Mouse (Mus musculus): ENCODE results near the gene Hyls1.
"Not testable (repeated sequence)": the region's sequence is repeated elsewhere in the genome, so short reads cannot be mapped to it uniquely, and the experiment has no call there.

The Hyls1 gene

DNA sequence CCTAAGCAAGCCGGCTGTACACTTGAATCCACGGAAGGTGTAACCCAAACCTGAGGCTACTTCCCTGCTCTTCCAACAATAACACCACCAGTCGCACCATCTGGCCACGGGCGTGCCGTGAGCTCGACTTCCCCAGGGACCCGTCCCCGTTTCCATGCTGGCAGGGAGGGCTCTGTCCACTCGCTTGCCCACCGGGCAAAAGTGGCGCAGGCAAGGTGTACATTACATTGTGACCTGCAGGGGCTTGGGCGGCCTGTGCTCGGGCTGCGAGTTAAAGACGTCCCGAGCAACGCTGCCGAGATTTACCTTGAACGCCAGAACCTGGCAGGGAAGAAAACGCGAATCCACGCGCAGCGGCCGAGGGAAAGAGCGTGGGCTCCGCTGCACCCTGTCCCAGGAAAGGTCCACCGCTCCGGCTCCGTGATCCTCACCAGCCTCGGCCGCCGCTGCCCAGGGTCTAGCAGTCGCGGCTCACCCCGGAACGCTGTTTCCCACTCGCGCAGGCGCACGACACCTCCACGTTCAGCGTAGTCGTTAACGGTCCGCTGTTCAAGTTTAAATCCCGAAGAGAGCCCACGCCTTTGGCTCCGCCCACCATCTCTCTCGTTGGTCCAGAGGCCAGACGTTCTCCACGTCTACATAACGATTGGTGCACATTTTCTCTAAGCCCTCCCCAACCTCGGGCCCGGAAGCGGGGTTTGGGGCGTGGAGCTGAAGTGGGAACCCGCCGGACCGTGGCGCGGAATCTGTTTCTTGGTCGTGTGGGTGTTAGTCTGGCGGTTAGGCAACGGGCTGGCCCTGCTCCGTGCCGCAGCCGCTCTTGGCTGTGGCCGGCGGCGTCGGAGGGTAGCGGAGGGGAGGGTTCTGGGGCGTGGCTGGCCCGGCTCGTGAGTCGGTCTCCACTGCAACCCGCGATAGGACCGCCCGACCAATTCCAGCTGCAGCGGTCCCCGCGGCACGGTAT is at the start of gene Hyls1, which contains the start of gene Pate2:
Hyls1 (minus strand) TSS at position 828 of the 964 bp plus-strand sequence.
Pate2 (plus strand) TSS at position 714 of the 964 bp plus-strand sequence.
- peak; percentile 95 for DNase-seq

DNA sequence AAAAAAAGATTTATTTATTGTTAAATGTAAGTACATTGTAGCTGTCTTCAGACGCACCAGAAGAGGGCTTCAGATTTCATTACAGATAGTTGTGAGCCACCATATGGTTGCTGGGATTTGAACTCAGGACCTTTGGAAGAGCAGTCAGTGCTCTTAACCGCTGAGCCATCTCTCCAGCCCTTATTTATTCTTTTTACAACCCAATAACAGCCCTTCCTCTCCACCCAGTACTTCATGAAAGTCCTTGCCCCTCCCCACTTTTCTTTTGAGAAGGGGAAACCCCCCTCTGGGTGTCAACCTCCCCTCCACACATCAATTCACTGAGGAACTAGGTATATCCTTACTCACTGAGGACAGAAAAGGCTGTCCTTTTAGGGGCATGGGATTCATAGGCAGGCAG is 46.6 kb upstream of the Hyls1 start:
- not testable (repeated sequence) for DNase-seq

DNA sequence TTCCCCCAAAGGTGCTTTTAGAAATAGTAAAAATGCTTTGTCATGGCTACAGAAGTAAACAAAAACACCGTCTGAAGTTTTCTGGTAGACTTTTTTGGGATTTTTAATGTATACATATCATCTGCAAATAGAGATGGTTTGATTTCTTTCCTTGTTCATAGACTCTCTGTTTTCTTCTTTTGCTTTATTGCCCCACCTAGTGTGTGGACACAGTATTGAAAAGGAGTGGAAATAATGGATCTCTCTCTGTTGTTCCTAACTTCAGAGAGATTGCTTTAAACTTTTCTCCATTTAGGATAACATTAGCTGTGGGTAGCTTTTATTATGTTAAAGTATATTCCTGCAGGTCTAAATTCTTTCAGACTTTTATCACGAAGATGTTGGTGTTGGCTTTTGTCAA is 43.8 kb upstream of the Hyls1 start:
- no peak for DNase-seq

DNA sequence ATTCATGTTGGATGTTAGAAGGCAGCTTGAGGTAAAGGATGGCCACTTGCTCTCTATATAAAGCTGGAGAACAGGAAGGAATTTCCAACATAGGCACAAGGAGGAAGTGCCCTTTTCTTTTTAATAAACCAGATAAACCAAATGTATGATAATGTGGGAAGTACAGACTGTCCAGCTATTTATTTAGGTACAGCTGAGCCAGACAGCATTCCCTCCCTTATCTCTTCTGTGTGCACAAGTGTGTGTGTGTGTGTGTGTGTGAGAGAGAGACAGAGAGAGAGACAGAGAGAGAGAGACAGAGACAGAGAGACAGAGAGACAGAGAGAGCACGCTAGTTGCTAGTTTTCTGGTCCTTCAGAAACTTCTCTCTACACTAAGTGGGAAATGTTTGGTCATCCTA is 41.6 kb upstream of the Hyls1 start, which contains the start of gene Pate4:
Pate4 (minus strand) TSS at position 101 of the 400 bp plus-strand sequence.
- DNase-seq, result no peak

DNA sequence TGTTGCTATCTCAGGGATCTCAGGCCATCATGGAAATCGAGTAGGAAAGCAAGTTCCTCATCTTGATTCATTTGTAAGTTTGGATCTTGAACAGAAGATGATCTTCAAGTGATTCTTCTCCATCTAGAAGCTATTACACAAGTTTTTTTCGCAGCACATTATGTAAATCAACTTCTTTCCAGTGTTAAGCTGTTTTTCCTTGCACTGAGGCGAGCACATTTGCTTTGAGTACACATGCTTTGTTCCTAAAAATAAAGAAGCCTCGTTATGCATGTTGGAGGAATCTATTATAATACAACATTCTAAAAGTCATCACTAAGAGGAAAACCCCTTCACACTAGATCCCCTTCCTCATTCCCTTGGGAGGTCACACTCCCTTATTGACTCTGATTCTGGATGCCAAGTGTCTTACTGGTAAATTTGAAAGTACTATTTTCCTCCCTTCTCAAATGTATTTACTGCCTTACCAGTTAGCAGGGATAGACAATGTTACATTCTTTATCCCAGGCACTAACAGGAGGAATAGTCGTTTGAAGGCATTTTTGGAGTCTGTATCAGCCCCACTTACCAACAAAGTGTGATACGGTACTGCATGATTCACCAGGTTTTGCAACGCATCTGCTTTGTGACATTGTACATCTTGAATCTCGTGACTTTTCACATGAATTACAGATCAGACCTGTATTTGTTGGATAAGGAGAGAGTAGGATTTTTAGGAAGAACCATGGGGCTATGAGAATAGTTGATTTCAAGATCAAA is 37.6 kb upstream of the Hyls1 start:
- DNase-seq, result no peak

DNA sequence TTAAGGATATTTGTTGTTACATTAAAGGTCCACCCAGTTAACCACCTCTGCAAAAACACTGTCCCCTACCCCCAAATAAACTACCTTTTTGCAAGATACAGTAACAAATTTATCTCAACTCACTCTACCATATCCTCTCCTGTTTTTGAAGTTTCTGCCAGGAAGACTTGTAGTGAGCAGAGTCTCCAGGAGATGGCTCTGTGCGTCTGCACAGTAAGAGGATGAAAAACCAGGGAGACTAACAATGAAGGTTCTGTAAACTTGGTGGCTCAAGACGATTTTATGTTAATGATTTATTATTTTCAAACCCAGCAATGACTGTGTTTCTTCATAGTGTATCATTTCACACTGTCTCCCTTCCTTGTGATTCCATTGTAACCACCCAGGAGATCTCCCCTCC is 22.7 kb upstream of the Hyls1 start:
- DNase-seq, result no peak

DNA sequence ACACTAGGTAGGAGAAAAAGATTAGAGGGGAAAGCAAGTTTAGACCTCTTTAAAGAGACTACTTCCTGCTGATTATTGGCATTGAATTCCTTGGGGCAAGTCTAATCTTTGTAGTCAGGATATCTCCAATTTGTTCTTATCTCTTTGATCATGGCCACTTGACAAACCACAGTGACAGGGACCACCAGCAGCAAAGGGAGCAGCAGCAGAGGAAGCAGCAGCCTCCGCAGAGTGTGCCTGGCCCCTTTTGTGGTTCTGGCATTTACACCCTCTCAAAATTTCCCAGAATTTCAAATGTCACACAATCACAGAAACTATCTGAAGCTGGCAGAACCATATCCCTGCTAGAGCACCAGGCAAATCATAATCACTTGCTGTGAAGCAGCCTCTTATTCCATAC is 17.5 kb upstream of the Hyls1 start:
- DNase-seq, result no peak

DNA sequence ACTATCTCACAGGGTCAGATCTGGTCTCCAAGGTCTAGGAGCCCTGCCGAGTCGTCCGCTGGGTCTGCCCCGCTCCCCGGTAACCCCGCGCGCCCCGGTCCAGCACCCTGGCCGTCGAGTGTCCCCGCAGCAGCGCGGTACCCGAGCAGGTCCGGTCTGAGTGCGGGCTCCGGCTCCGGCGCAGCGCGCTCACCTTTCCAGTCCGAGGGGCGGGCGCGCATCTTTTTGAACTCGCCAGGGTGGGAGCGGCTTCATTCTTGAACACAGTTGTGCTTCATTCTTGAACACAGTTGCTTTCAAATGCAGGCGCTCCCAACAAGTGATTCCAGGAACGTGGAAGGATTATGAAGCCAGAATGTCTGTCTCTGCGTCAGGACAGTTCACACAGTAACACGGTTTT is 4.2 kb upstream of the Hyls1 start:
- no peak for DNase-seq

DNA sequence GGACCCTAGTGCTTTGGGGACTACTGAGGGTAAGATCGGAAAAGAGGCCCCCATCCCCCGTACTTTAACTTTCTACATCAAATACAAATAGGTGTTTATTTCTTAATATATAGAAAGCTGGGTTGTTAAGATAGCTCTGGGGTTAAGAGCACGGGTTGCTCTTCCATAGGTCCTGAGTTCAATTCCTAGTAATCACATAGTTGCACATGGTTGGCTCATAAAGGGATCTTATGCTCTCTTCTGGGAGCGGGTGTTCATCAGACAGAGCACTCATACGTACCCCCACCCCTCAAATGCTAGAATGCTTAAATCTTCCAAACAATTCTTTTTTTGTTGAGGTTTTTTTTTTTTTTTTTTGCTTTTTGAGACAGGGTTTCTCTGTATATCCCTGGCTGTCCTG is 465 bp upstream of the Hyls1 start:
- DNase-seq, result no peak

DNA sequence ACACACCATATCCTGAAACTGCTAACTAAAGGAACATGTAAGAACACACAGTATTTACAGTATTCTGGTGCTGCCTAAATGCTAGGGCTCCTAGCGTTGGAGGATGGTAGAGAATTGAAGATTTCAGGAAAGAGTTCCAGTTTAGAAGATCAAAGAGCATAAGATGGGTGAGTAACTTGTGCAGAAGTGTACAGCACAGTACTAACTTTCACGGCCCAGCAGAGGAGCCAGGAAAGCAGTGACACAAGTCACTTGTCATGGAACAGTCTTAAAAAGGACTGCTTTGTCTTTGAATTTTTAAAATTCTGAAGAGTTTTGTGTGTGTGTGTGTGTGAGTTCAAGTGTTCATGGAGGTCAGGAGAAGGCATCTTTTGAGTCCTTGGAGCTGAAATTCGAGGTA is 2.2 kb downstream of the Hyls1 start:
- no peak for DNase-seq

DNA sequence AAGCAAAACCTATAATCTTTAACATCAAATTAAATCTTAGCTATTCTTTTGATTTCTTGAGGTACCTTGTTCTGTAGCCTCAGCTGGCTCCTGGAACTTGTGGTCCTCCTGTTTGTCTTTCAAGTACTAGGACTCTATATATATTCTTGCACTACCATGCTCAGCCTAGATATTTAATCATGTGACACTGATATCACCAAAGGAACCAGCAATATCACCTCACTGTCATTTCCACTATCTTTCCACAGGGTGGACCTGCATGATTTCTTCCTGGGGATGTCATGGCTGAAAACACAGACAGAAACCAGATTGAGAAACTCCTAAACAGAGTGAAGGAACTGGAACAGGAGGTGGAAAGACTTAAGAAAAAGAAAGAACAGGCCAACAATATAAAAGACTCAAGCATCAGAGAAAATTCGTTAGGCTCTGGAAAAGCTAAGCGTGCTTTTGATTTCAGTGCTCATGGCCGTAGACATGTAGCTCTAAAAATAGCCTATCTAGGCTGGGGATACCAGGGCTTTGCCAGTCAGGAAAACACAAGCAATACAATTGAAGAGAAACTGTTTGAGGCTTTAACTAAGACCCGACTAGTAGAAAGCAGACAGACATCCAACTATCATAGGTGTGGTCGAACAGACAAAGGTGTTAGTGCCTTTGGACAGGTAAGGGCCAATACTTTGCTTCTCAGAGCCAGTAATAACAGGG is 5.5 kb downstream of the Hyls1 start:
- DNase-seq, result no peak

DNA sequence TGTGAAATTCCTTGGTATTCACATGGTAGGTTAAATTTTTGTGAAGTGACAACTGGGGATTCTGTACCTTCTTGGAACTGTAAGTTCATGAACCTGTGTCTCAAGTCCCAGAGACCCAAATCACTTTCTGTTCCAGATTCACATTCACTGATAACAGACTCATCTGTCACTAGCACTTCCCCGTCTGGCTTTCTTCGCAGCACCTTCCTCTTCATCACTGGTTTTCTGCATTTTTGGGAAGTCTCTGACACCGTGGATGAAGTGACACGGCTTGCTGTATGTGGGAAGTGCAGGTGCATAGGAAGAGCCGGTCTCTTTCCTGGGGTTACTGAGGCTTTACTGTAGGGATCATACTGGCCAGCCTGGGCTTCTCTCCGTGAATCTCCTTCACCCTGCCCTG is 8.6 kb downstream of the Hyls1 start:
- DNase-seq, result no peak

DNA sequence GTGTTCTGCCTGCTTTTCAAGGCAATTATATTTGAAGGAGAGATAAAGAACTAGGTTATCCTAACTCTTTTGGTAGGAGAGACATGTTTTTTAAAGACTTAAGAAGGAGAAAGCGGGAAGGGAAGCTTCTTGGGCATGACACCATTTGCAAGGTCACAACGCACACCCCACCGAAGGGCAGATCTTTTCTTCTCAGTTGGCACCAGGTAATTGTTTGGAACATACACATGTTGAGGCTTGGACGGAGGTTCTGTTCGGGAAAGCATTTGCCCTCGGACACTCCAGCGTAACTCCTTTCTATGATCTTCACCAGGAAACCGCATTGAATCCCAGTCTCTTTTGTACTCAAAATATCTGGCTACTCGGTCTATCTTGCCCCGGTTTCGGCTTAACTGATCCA is 9.1 kb downstream of the Hyls1 start:
- DNase-seq, result no peak

DNA sequence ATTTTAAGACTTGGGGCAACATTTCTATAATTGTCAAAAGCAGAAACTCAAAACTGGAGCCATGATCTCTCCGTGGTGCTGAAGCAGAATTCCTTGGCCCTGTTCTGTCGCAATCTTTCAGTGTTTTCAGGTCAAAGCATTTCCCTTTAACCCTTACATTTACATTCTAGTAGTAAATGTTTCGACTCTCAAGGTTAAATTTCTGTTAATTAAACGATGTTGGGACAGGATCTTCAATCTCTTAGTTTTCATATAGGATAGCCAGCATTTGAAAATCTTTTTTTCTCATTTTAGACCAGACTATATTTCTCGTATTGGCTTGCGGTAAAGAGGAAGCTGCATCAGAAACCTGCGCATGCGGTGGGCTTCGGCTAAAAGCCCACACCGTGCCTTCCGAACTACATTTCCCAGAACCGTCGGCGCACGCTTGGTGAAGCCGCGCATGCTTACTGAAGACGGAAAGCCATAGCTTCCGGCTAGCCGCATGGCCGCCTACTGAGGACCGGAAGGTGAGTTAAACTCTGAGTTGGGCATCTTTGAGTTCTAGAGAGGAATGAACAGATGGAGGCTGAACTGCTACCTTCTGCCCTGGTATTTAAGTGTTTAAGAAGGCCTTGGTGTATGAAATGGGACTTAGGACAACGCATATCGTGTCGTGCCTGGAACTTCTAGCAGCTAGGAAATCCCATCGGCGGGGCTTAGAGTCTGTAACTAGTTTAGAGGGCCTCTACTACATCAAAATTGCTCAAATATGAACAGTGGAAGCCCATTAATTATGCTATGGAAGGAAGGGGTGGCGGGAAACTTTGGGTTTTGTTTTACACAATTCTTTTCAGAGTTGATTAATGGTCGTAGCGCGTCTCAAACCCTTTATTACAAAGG is 10.9 kb downstream of the Hyls1 start:
- DNase-seq, result peak; percentile 73

DNA sequence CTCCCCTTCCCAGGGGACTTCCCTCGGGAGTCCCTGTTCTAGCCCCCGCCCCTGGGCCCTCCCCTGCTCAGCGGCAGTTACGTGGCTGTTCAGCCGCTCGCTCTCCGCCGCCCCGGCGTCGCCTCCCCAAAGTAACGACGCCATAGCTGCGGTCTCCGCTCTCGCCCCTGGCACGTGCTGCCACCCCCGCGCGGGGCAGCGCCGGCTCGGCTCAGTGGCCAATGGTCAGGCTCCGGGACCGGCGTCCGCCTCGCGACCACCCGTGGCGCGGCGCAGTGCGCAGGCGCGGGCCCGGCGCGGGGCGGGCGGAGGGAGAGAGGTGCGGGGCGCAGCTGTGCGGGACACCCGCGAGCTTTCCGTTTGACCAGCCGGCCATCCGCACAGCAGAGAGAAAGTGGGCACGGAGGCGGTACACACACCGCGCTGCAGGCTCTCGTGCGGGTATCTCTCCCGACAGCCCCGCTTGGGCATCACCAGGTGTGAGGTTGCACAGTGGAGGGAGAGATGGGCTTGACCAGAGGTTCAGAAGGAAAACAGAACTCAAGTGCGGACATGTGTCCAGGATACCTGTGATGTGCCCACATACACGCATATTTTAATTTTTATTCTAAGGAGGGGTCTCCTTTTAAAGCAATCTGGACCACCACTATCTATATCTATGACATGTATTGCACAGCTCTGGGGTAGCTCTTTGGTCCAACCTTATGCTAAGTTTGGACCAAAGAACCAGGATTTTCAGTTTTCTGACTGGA is 11.8 kb downstream of the Hyls1 start, which contains the start of the genes Ddx25 and Pus3:
Ddx25 (minus strand) TSS at position 272 of the 752 bp plus-strand sequence.
Pus3 (plus strand) TSS at position 339 of the 752 bp plus-strand sequence.
- peak; percentile 6 for DNase-seq

DNA sequence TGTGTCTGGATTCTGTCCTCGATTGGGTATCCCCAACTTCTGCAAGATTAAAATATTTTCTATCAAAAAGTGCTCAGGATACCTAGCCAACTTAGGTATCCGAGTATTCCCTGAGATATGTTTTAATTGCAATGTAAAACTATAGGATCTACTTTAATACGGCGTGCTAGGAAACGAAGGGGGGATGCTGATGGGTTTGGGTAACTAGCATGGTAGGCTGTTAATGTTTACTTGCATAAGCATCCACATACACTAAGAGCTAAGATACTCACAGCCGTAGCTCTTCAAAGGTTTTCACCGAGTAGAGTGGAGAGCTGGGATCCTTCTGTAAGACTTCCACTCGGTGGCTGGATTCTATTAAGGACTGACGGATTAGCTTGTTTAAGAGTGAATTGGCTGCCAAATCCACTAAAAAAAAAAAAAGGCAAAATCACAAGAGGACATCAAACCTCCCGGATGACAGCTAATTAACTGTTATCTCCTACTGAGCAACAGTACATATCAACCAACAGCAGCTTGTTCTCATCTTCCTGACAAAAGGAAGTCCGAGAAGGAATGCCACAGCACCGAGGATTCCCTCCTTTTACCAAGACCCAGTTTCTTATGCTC is 13.6 kb downstream of the Hyls1 start:
- no peak for DNase-seq

DNA sequence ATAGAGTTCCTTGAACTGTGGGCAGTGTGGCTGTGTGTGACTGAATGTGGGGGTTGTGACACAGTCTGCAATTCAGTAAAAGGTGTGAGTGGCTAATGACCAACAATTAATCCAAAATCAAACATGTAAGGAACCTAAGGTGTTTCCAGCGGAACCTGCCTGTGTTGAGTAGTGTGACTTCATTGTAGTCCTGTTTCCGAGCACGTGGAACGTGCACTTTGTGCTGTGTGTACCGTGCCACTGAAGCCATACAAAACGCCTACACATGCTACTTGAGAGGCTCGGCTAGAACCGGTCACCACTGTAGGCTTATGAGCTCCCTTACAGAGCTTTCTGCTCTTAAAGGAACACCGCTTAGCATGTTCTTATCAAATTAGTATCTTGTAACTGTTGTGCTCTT is 21.7 kb downstream of the Hyls1 start:
- DNase-seq, result no peak

DNA sequence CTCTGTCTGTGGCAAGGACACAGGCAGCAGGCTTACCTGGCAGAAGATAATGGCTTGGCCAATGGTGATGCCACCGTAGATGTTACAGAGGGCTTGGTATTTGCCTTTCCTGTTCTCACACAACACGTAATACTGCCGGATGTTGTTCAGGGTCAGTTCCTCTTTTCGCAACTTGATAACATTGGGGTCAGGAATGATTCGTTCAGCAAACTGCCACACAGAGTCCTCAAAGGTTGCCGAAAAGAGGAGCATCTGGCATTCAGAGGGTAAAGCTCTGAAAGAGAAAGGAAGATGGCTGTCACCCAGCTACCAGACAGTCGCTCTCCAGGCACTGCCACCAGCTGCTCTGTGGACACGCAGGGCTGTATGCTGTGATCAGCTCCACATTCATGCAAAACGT is 23.5 kb downstream of the Hyls1 start:
- DNase-seq, result no peak

DNA sequence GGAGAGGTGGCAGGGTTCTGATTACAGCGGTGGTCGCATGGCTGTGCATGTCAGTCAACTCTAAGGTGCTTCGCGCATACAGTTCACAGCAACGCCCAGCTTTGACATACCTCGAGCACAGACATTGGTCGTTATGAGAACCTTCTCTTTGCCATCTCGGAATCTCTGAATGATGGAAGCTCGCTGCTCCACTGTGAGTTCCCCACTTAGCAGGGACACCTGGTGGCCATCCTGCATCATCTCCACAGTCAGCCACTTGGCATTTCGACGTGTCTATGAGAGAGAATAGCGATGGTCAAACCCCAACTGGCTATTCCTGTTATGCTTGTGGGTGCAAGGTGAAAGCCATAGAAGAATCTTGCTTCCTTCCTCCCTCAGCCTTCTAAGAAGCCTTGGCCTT is 24.5 kb downstream of the Hyls1 start:
- no peak for DNase-seq

DNA sequence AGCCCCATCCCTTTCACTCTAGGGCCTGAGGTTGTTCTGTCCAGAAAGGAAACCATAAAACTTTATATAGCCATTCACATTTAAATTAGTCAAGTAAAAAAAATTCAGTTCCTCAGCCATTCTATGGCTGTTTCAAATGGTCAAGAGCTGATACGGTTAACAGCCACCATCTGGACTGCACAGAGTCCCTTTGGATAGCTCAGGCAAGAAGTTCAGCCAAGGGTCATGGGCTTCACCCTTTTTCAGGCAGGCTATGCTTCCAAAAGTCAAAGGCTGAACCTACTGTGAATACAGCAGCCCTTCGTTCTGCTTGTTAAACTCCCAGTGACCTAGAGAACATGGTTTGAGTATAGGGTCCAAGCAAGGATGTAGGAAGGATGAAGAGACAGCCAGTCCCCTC is 25.5 kb downstream of the Hyls1 start:
- no peak for DNase-seq

Data from kidney, adult 11 months (tissue).